Mouse (Mus musculus) stomach, postnatal 0 days (tissue): ENCODE results near the gene Sox5.

ENCODE experiments used
- CTCF ChIP-seq: IDR thresholded peaks from 2 replicates; pipeline ENCODE4 v1.5.1; 2016; ENCODE audit warnings: antibody characterized with exemption, low read depth, mild to moderate bottlenecking, moderate library complexity
- EP300 ChIP-seq: optimal IDR thresholded peaks from 2 replicates; pipeline ENCODE3; 2016; ENCODE audit warnings: antibody characterized with exemption

GRCm38 (mm10) chr6:144772175-144772918, 9.4 kb downstream of the Sox5 start:
- no peak for TF ChIP-seq EP300
- no peak for TF ChIP-seq CTCF
